Mouse (Mus musculus): ENCODE measurements around the gene Rbfox3. TPM values are rescaled to one million over a fixed set of nuclear protein-coding genes. Genes with fewer than 3 reads are reported as not detected.
"Not testable (repeated sequence)": the region's sequence is repeated elsewhere in the genome, so short reads cannot be mapped to it uniquely, and the experiment has no call there.

Rbfox3 gene
- polyA plus RNA-seq, 1 experiment from 2014 or later = 0.60 TPM

- H3K27me3 ChIP-seq (ENCODE audit: insufficient read depth, poor library complexity, severe bottlenecking) = no peaks in the 10 kb centered on the region
- WGBS = 82% methylated on average over 1 of the region's 1 CpGs
- no peak for DNase-seq (ENCODE audit: low spot score)
- no peaks in the 10 kb centered on the region for H3K36me3 ChIP-seq
- H3K27ac ChIP-seq = no peak overlapping the region
- peaks cover 21% of the 10 kb centered on the region for H3K4me1 ChIP-seq
- H3K9me3 ChIP-seq = no peaks in the 10 kb centered on the region
- no peak overlapping the region for H3K4me3 ChIP-seq
Measured at GRCm38 (mm10) chr11:118788091-118788490, 123.3 kb downstream of the Rbfox3 start.

GRCm38 (mm10) chr11:118782677-118783076 lies 128.7 kb downstream of the Rbfox3 start:
- Histone ChIP-seq H3K4me3 (no peak overlapping the region), H3K9me3 (no peaks in the 10 kb centered on the region), H3K36me3 (no peaks in the 10 kb centered on the region), H3K4me1 (no peaks in the 10 kb centered on the region), H3K27ac (no peak overlapping the region), H3K27me3 (ENCODE audit: insufficient read depth, poor library complexity, severe bottlenecking) (no peaks in the 10 kb centered on the region)
- WGBS = 81% methylated on average over 5 of the region's 5 CpGs
- DNase-seq (ENCODE audit: low spot score) = no peak

- Histone ChIP-seq H3K27ac (no peak overlapping the region), H3K36me3 (no peaks in the 10 kb centered on the region), H3K4me1 (peaks cover 4% of the 10 kb centered on the region; the same call in 1 of the 2 replicates), H3K4me3 (no peak overlapping the region), H3K27me3 (ENCODE audit: insufficient read depth, poor library complexity, severe bottlenecking) (0 out of 2 replicates have a peak, but pooled peaks cover 6% of the 10 kb centered on the region), H3K9me3 (no peaks in the 10 kb centered on the region)
- WGBS = 11% methylated on average over 3 of the region's 3 CpGs
- no peak for DNase-seq (ENCODE audit: low spot score)
Measured at GRCm38 (mm10) chr11:118775753-118776152, 135.6 kb downstream of the Rbfox3 start.

- WGBS = 71% methylated on average over 2 of the region's 2 CpGs
Measured at GRCm38 (mm10) chr11:118774777-118775176, 136.6 kb downstream of the Rbfox3 start.

GRCm38 (mm10) chr11:118773076-118773583 lies 138.3 kb downstream of the Rbfox3 start:
- 48% methylated on average over 12 of the region's 12 CpGs for WGBS
- Histone ChIP-seq H3K27me3 (ENCODE audit: insufficient read depth, poor library complexity, severe bottlenecking) (0 out of 2 replicates have a peak, but pooled peaks cover 13% of the 10 kb centered on the region), H3K27ac (peak overlapping the region; percentile 62), H3K4me1 (peaks cover 17% of the 10 kb centered on the region), H3K9me3 (no peaks in the 10 kb centered on the region), H3K4me3 (no peak overlapping the region), H3K36me3 (no peaks in the 10 kb centered on the region)
- DNase-seq (ENCODE audit: low spot score) = no peak

More at GRCm38 (mm10) chr11:118774777-118775176, 136.6 kb downstream of the Rbfox3 start:
- H3K27ac ChIP-seq; H3K27me3 ChIP-seq (ENCODE audit: insufficient read depth, poor library complexity, severe bottlenecking); H3K36me3 ChIP-seq; H3K4me3 ChIP-seq; H3K4me1 ChIP-seq; H3K9me3 ChIP-seq; DNase-seq (ENCODE audit: low spot score): not testable (repeated sequence)

GRCm38 (mm10) chr11:118771358-118771757 lies 140.0 kb downstream of the Rbfox3 start:
- 0 out of 2 replicates have a peak, but pooled peaks cover 13% of the 10 kb centered on the region for H3K27me3 ChIP-seq (ENCODE audit: insufficient read depth, poor library complexity, severe bottlenecking)
- H3K4me1 ChIP-seq = peaks cover 17% of the 10 kb centered on the region
- DNase-seq (ENCODE audit: low spot score) = no peak
- WGBS = 80% methylated on average over 4 of the region's 4 CpGs
- no peaks in the 10 kb centered on the region for H3K36me3 ChIP-seq
- no peak overlapping the region; the same call in 1 of the 2 replicates for H3K27ac ChIP-seq
- no peaks in the 10 kb centered on the region for H3K9me3 ChIP-seq
- no peak overlapping the region for H3K4me3 ChIP-seq

GRCm38 (mm10) chr11:118770789-118771188 lies 140.6 kb downstream of the Rbfox3 start:
- 90% methylated on average over 7 of the region's 7 CpGs for WGBS
- Histone ChIP-seq H3K27ac (no peak overlapping the region), H3K4me3 (no peak overlapping the region), H3K4me1 (peaks cover 17% of the 10 kb centered on the region), H3K27me3 (ENCODE audit: insufficient read depth, poor library complexity, severe bottlenecking) (0 out of 2 replicates have a peak, but pooled peaks cover 13% of the 10 kb centered on the region), H3K36me3 (no peaks in the 10 kb centered on the region), H3K9me3 (no peaks in the 10 kb centered on the region)
- DNase-seq (ENCODE audit: low spot score) = no peak

GRCm38 (mm10) chr11:118769542-118769941 lies 141.9 kb downstream of the Rbfox3 start:
- Histone ChIP-seq H3K9me3 (no peaks in the 10 kb centered on the region), H3K27ac (peak overlapping the region; percentile 52; the same call in 1 of the 2 replicates), H3K36me3 (no peaks in the 10 kb centered on the region), H3K4me1 (peaks cover 17% of the 10 kb centered on the region), H3K4me3 (no peak overlapping the region), H3K27me3 (ENCODE audit: insufficient read depth, poor library complexity, severe bottlenecking) (0 out of 2 replicates have a peak, but pooled peaks cover 13% of the 10 kb centered on the region)
- no peak for DNase-seq (ENCODE audit: low spot score)
- 70% methylated on average over 2 of the region's 2 CpGs for whole genome bisulfite sequencing

- DNase-seq (ENCODE audit: low spot score) = no peak
- 0 out of 2 replicates have a peak, but pooled peaks cover 13% of the 10 kb centered on the region for H3K27me3 ChIP-seq (ENCODE audit: insufficient read depth, poor library complexity, severe bottlenecking)
- WGBS = 53% methylated on average over 3 of the region's 3 CpGs
- H3K4me3 ChIP-seq = no peak overlapping the region
- no peaks in the 10 kb centered on the region for H3K9me3 ChIP-seq
- peaks cover 17% of the 10 kb centered on the region for H3K4me1 ChIP-seq
- H3K27ac ChIP-seq = no peak overlapping the region
- no peaks in the 10 kb centered on the region for H3K36me3 ChIP-seq
Measured at GRCm38 (mm10) chr11:118768441-118768840, 143.0 kb downstream of the Rbfox3 start.

- 0 out of 2 replicates have a peak, but pooled peaks cover 13% of the 10 kb centered on the region for H3K27me3 ChIP-seq (ENCODE audit: insufficient read depth, poor library complexity, severe bottlenecking)
- 56% methylated on average over 4 of the region's 4 CpGs for WGBS
- no peak overlapping the region for H3K27ac ChIP-seq
- H3K4me3 ChIP-seq = no peak overlapping the region
- H3K4me1 ChIP-seq = peaks cover 17% of the 10 kb centered on the region
- H3K36me3 ChIP-seq = no peaks in the 10 kb centered on the region
- DNase-seq (ENCODE audit: low spot score) = no peak
- no peaks in the 10 kb centered on the region for H3K9me3 ChIP-seq
Measured at GRCm38 (mm10) chr11:118767411-118767810, 144.0 kb downstream of the Rbfox3 start.

GRCm38 (mm10) chr11:118760296-118760988 lies 151.0 kb downstream of the Rbfox3 start:
- 82% methylated on average over 12 of the region's 12 CpGs for WGBS
- no peaks in the 10 kb centered on the region for H3K9me3 ChIP-seq
- no peak overlapping the region for H3K4me3 ChIP-seq
- peaks cover 17% of the 10 kb centered on the region for H3K27me3 ChIP-seq (ENCODE audit: insufficient read depth, poor library complexity, severe bottlenecking)
- no peak overlapping the region for H3K27ac ChIP-seq
- DNase-seq (ENCODE audit: low spot score) = no peak
- H3K36me3 ChIP-seq = no peaks in the 10 kb centered on the region
- no peaks in the 10 kb centered on the region for H3K4me1 ChIP-seq

- 85% methylated on average over 8 of the region's 8 CpGs for WGBS
Measured at GRCm38 (mm10) chr11:118759228-118759627, 152.2 kb downstream of the Rbfox3 start.

GRCm38 (mm10) chr11:118758277-118758990 lies 153.0 kb downstream of the Rbfox3 start:
- Histone ChIP-seq H3K27me3 (ENCODE audit: insufficient read depth, poor library complexity, severe bottlenecking) (peaks cover 20% of the 10 kb centered on the region), H3K36me3 (no peaks in the 10 kb centered on the region), H3K4me3 (no peak overlapping the region), H3K27ac (no peak overlapping the region), H3K4me1 (no peaks in the 10 kb centered on the region), H3K9me3 (no peaks in the 10 kb centered on the region)
- DNase-seq (ENCODE audit: low spot score) = no peak
- WGBS = 81% methylated on average over 10 of the region's 10 CpGs

More at GRCm38 (mm10) chr11:118759228-118759627, 152.2 kb downstream of the Rbfox3 start:
- H3K9me3 ChIP-seq = no peaks in the 10 kb centered on the region
- H3K4me1 ChIP-seq = no peaks in the 10 kb centered on the region
- no peak overlapping the region for H3K27ac ChIP-seq
- no peak for DNase-seq (ENCODE audit: low spot score)
- H3K27me3 ChIP-seq (ENCODE audit: insufficient read depth, poor library complexity, severe bottlenecking) = peaks cover 20% of the 10 kb centered on the region
- H3K4me3 ChIP-seq = no peak overlapping the region
- H3K36me3 ChIP-seq = no peaks in the 10 kb centered on the region

All from heart, embryonic 10.5 days (tissue).